Mouse (Mus musculus) stomach, adult 2 months (tissue): Measurements from ENCODE around the gene Rfx3. TPM values are rescaled to one million over a fixed set of nuclear protein-coding genes. Genes with fewer than 3 reads are reported as not detected.

ENCODE experiments used
- polyA plus RNA-seq: library from polyadenylated mRNA; depleted of rRNA; stranded (reverse); fragments of >200 nt; gene quantifications from 2 replicates; pipeline ENCODE4 v1.2.3, GENCODE M21; 2012; rRNA removed

Gene Rfx3
- polyA plus RNA-seq = 0.18 and 0.25 TPM in 2 replicates

DNA sequence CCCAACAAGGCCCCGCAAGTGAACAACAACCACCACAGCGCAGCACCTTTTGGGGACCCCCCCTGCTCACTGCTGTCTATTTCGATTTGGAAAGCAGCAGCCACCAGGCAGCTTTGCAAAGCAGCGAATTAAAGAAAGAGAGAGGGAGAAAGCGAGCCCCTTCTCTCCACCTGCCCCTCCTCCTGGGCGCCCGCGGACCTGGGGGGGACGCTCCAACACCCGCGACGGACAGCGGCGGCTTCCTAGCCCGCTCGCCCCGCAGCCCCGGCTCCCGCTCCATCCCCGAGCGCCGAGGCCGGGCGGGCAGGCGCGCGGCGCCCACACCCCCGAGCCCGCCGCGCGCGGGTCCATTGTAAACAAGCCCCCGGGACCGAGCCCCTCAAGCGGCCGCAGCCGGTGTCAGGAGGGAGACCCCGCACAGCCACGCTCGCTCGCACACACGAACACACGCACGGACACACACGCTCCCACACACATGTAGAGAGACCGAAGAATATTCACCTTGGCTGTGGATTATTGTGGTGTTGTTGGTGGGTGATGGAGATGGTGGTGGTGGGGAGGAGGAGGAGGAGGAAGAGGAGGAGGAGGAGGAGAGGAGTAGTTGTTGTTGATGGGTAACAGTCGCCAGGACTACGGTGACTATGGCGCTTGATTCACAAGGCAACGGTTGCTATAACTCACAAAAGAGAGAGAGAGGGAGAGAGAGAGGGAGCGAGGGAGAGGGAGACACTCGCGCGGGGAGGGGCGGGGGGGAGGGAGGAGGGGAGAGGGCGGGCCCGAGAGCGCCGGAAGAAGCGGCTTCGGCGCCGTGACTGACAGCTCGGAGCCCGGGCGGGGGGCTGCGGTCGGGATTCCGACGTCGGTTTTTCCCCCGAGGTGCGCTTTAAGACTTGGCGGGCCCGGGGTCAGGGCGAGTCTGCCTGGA lies at the start of gene Rfx3:
Rfx3 (minus strand) TSS at position 696 of the 925 bp plus-strand sequence.

